Mouse (Mus musculus): ENCODE data around the gene Chga. TPM values are rescaled to one million over a fixed set of nuclear protein-coding genes. Genes with fewer than 3 reads are reported as not detected.

The Chga gene
- not detected in 2 replicates for total RNA-seq (2015; ENCODE audit: low replicate concordance)
- total RNA-seq (2017; ENCODE audit: low replicate concordance): not detected in 2 replicates

DNA sequence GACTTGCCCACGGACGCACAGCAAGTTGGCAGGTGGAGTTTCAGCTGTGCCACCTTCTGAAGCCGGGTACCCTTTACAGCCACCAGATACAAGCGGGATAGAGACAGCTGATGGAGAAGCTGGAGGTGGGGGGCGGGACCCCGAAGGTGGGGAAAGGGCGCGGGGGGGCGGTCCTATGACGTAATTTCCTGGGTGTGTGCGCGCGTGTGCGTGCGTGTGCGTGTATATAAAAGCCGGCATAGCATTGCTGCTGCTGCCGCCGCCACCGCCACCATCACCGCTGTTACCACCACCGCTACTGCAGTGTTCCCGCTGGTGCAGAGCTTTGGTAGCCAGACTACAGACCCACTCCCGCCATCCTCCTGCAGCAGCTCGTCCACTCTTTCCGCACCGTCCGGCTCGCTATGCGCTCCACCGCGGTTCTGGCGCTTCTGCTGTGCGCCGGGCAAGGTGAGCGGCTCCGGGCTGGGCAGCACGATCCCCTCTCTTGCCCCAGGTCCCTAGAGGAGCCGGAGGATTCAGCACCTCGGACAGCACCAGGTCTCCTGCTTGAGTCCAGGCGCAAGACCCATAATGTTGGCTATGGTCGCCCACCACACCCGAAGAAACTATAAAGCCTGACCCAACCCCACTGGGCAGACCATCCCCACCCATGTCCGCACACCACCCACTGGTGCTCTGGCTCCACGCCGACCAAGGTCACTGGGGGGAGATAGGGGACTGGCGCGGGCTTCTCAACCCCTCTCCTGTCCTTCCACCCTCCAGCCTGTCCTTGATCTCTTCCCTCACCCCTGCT lies at the start of gene Chga:
Gene Chga, plus strand, starts transcription at position 249 of the 796 bp plus-strand sequence.
- no peak for ATAC-seq (replicated peaks; ENCODE audit: low FRiP score, poor library complexity, severe bottlenecking)

GRCm38 (mm10) chr12:102505131-102505713 lies 49.5 kb upstream of the Chga start:
- ATAC-seq (replicated peaks; ENCODE audit: low FRiP score, poor library complexity, severe bottlenecking): no peak

DNA sequence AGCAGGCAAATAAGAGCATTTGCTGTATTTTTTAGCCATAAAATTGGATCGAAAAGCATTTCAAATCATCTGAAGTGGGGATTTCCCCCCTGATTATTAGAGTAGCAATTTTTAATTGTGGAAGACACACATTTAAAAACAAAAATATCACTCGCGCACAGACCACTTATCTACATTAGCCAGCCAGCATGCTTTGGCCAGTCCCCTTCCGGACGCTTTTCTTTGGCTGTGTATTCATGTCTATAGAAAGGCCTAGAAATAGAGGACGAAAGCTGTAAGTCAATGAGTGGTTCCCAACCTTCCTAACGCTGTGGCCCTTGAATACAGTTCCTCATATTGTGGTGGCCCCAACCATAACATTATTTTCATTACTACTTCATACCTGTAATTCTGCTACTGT lies 48.8 kb upstream of the Chga start:
- peak; percentile 73 for ATAC-seq (replicated peaks; ENCODE audit: low FRiP score, poor library complexity, severe bottlenecking)

- no peak for ATAC-seq (replicated peaks; ENCODE audit: low FRiP score, poor library complexity, severe bottlenecking)
Measured at GRCm38 (mm10) chr12:102511363-102511762, 43.4 kb upstream of the Chga start.

DNA sequence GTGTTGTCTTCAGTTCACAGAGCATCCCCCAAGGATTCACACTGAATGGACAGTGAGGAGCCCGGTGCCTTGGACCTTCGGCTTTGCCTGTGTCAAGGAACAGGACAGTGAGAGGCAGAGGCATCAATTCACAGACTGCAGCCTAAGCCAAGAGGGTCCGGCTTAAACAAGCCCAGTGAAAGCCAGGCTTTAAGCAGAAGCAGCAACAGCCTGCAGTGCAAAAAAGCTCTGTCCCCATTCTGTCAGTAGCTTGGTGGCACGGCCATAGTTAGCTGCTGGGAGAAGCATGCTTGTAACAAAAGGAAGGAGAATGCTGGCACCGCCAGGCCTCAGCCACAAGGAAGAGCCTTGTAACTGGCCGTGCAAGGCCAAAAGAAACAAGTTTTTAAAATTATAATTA lies 40.6 kb upstream of the Chga start:
- no peak for ATAC-seq (replicated peaks; ENCODE audit: low FRiP score, poor library complexity, severe bottlenecking)

GRCm38 (mm10) chr12:102514751-102515150 lies 40.0 kb upstream of the Chga start:
- no peak for ATAC-seq (replicated peaks; ENCODE audit: low FRiP score, poor library complexity, severe bottlenecking)

DNA sequence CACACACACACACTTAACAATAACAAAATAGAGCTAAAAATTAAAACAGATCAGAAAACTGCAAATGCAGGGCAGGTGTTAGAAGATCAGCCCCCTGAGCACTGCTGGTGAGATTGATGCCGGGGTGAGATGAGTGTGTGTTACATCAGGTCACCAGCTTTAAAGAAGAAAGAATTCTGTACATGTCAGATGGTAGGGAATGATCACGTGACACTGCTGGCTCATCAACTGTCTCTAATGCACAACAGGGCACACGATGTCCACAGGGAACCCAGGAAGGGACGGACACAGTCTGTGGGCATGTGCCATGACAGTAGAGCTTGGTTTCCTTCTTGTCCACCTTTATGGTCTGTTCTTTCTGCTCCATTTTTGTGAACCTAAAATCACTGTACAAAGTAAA lies 38.6 kb upstream of the Chga start:
- ATAC-seq (replicated peaks; ENCODE audit: low FRiP score, poor library complexity, severe bottlenecking): no peak

DNA sequence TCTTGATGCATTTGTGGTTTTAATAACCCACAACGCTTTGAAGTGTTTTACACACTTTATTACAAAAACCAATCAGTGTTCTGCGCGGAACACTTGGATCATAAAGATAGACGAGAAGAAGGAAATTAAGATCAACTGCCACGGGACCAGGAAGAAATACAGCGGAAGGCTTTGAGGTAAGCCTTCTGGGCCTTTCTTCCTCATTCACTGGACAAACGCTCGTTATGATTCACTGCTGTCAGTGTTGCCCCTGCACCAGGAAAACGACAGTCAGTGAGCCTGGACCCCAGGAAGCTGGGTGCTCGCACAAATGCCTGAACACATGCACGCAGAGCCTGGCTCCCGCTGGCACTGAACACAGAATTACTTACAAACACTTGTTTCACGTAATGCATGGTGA lies 37.1 kb upstream of the Chga start:
- no peak for ATAC-seq (replicated peaks; ENCODE audit: low FRiP score, poor library complexity, severe bottlenecking)

DNA sequence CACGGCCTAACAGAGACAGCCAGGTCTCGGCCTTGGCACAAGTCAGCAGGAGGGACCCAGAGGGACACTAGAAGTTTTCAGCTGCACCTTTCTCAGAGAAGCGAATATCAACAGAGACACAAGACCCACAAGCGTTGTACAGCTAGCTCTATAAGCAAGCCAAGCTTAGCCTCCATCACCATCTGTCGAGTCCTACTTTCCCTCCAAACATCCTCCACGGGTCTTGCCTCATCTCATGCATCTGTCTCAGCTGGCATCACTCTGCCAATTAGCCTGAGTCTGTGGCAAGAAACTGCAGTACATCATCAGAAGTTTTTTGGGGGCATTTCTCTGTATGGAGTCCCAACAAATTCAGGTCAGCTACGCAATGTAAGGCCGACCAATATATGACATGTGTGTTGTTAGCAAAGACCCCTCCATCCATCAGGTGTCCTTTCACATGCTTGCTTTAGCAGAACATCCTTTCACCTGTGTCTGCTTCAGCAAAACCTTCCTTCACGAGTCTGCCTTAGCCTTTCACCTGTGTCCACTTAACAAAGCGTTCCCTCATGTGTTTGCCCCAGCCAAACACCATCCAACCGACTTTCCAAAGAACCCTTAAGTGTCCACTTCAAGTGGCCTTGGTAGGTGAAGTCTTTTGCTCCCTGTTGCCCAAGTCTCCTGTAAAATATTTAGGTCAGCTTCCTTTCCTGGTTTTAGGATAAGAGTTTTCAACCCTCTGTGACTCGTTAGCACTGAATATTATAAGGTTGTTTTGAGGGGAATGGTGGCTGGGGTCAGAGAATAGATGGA lies 34.6 kb upstream of the Chga start:
- no peak for ATAC-seq (replicated peaks; ENCODE audit: low FRiP score, poor library complexity, severe bottlenecking)

- no peak for ATAC-seq (replicated peaks; ENCODE audit: low FRiP score, poor library complexity, severe bottlenecking)
Measured at GRCm38 (mm10) chr12:102521777-102522319, 32.9 kb upstream of the Chga start.

- no peak for ATAC-seq (replicated peaks; ENCODE audit: low FRiP score, poor library complexity, severe bottlenecking)
Measured at GRCm38 (mm10) chr12:102524216-102524615, 30.6 kb upstream of the Chga start.

GRCm38 (mm10) chr12:102524760-102525159 lies 30.0 kb upstream of the Chga start:
- no peak for ATAC-seq (replicated peaks; ENCODE audit: low FRiP score, poor library complexity, severe bottlenecking)

- no peak for ATAC-seq (replicated peaks; ENCODE audit: low FRiP score, poor library complexity, severe bottlenecking)
Measured at GRCm38 (mm10) chr12:102527989-102528388, 26.8 kb upstream of the Chga start.

- ATAC-seq (replicated peaks; ENCODE audit: low FRiP score, poor library complexity, severe bottlenecking): no peak
Measured at GRCm38 (mm10) chr12:102535796-102536195, 19.0 kb upstream of the Chga start.

DNA sequence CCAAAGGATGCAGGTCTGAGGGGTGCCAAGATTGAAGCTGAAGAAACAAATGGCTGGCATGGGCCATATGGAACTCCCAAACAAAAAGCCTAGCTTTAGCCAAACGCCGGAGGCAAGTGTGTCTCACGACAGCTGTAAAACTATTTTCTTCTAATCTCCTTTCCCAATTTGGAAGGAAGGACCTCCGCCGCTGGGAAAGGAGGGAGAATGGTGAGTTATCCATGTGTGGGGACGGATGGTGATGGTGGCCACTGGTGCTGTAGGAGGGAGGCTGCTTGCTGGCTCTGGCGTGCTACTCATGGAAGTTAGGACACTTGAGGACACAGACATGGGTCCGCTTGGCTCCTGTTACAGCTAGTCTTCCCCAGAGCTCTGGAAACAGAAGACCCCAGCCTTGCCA lies 14.5 kb upstream of the Chga start:
- ATAC-seq (replicated peaks; ENCODE audit: low FRiP score, poor library complexity, severe bottlenecking): no peak

GRCm38 (mm10) chr12:102541168-102541567 lies 13.6 kb upstream of the Chga start:
- no peak for ATAC-seq (replicated peaks; ENCODE audit: low FRiP score, poor library complexity, severe bottlenecking)

- ATAC-seq (replicated peaks; ENCODE audit: low FRiP score, poor library complexity, severe bottlenecking): no peak
Measured at GRCm38 (mm10) chr12:102545122-102545521, 9.6 kb upstream of the Chga start.

GRCm38 (mm10) chr12:102550529-102550928 lies 4.2 kb upstream of the Chga start:
- no peak for ATAC-seq (replicated peaks; ENCODE audit: low FRiP score, poor library complexity, severe bottlenecking)

DNA sequence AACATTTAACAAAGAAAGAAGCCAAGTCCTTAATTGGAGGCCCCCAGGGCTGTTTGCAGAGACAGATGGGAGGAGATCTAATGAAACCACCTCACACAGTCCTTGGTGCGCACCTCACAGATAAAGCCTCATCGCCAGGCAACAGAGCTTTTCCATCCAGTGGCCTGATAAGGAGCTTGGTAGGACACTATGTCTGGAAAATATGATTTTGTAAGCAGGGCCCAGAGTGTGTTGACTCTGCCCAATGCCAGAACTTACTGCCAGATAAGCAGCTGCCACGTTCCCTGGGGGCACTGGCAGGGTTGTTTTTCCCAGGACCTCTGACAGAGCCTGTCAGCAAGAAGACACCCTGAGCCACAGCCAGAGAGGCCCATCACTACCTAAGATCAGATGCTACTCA lies 3.6 kb upstream of the Chga start:
- no peak for ATAC-seq (replicated peaks; ENCODE audit: low FRiP score, poor library complexity, severe bottlenecking)

DNA sequence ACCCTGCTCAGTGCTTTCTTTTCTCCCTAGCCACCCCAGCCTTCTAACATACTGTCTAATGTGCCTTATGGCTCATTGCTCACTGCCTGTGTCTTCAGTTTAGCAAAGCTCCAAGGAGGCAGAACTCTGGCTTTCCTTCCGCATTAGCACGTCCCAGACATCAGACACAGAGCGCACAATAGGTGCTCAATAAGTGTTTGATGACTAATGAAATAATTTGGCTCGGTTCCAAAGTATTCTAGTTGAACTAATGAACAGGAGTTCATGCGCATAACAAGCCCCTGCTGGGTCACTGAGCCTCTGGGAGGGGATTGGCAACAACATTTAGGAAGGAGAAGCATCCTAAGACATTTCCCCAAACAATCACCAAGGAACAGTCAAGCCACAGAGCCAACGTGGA lies 2.8 kb upstream of the Chga start:
- ATAC-seq (replicated peaks; ENCODE audit: low FRiP score, poor library complexity, severe bottlenecking): no peak
